Mouse (Mus musculus) forebrain, embryonic 10.5 days (tissue): ENCODE data around the gene Acsl1. TPM values are rescaled to one million over a fixed set of nuclear protein-coding genes. Genes with fewer than 3 reads are reported as not detected.
"Not testable (repeated sequence)": the region's sequence is repeated elsewhere in the genome, so short reads cannot be mapped to it uniquely, and the experiment has no call there.

ENCODE experiments used
- DNase-seq: peaks from one replicate; pipeline ENCODE4 v3.0.0-alpha.2; 2017; ENCODE audit warnings: low spot score; ENCODE audit errors: extremely low spot score
- H3K27ac ChIP-seq: fragments of 300-500 bp; sonication (generic); 2 replicates; pipeline ENCODE4 v1.5.1; 2016; ENCODE audit warnings: mild to moderate bottlenecking
- H3K27me3 ChIP-seq: fragments of 300-500 bp; sonication (generic); 2 replicates; pipeline ENCODE4 v1.6.1; 2016; ENCODE audit warnings: mild to moderate bottlenecking; ENCODE audit not compliant: poor library complexity, severe bottlenecking
- H3K36me3 ChIP-seq: fragments of 300-500 bp; sonication (generic); replicated peaks from 2 replicates; pipeline ENCODE4 v1.6.1; 2016; ENCODE audit warnings: mild to moderate bottlenecking, moderate library complexity
- H3K4me1 ChIP-seq: fragments of 300-500 bp; sonication (generic); 2 replicates; pipeline ENCODE4 v1.6.1; 2016
- H3K4me3 ChIP-seq: fragments of 300-500 bp; sonication (generic); 2 replicates; pipeline ENCODE4 v1.5.1; 2016; ENCODE audit warnings: mild to moderate bottlenecking, moderate library complexity
- H3K9me3 ChIP-seq: fragments of 300-500 bp; sonication (generic); 2 replicates; pipeline ENCODE4 v1.6.1; 2016; ENCODE audit warnings: mild to moderate bottlenecking, moderate library complexity
- WGBS: fragments of 180-500 bp; shearing (Covaris S2); methylation state at CpG from one replicate; pipeline ENCODE4 v1.1.7; 2016; 5-methylcytosine and 5-hydroxymethylcytosine counted together
- polyA plus RNA-seq: library from polyadenylated mRNA; unstranded; fragments of >200 nt; fragmentation: Nextera tagmentation; extraction: Ambion mirVana; gene quantifications from 2 replicates; pipeline ENCODE4 v1.2.1, GENCODE M21; 2016

The Acsl1 gene
- polyA plus RNA-seq, 1 experiment from 2014 or later, result 6.5 TPM

DNA sequence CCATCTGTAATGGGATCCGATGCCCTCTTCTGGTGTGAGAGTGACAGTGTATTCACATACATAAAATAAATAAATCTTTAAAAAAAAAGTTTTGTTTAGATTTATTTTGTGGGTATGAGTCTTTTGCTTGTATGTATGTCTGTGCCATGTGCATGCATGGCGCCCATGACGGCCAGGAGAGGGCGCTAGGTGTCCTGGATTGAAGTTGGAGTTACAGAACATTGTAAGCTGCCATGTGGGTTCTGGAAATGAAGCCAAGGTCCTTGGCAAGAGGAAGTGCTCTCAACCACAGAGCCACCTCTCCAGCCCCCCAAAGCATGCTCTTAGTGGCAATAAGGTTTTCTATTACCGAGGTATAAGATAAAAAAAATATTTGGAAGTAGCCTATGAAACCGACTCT, 88.6 kb downstream of the Acsl1 start:
- H3K36me3 ChIP-seq, result peaks cover 90% of the 10 kb centered on the region
- 79% methylated on average over 6 of the region's 6 CpGs for WGBS
- H3K27me3 ChIP-seq, result no peaks in the 10 kb centered on the region
- no peaks in the 10 kb centered on the region for H3K9me3 ChIP-seq
- no peak overlapping the region for H3K27ac ChIP-seq
- no peak overlapping the region for H3K4me3 ChIP-seq
- no peak for DNase-seq
- H3K4me1 ChIP-seq, result no peaks in the 10 kb centered on the region

DNA sequence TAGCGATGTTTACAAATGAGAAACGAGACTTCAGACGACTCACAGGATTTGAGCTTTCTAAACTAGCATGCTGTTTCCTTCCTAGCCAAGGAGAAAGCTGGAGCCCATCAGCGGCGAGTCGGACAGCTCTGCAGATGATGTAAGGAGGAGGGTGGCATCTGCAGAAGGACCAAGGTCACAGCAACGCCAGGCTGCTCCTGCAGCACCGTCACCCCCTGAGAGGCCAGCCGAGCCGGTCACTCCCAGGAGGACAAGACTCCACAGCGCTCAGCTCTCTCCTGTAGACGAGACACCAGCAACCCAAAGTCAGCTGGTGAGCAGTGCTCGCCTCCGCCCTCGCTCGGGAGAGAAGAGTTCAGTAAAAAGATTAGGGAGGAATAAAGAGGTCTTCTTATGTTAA, 91.5 kb downstream of the Acsl1 start:
- no peak overlapping the region for H3K4me3 ChIP-seq
- no peaks in the 10 kb centered on the region for H3K9me3 ChIP-seq
- no peak for DNase-seq
- no peaks in the 10 kb centered on the region for H3K27me3 ChIP-seq
- peaks cover 81% of the 10 kb centered on the region for H3K36me3 ChIP-seq
- no peaks in the 10 kb centered on the region for H3K4me1 ChIP-seq
- WGBS, result 95% methylated on average over 16 of the region's 16 CpGs
- H3K27ac ChIP-seq, result no peak overlapping the region

DNA sequence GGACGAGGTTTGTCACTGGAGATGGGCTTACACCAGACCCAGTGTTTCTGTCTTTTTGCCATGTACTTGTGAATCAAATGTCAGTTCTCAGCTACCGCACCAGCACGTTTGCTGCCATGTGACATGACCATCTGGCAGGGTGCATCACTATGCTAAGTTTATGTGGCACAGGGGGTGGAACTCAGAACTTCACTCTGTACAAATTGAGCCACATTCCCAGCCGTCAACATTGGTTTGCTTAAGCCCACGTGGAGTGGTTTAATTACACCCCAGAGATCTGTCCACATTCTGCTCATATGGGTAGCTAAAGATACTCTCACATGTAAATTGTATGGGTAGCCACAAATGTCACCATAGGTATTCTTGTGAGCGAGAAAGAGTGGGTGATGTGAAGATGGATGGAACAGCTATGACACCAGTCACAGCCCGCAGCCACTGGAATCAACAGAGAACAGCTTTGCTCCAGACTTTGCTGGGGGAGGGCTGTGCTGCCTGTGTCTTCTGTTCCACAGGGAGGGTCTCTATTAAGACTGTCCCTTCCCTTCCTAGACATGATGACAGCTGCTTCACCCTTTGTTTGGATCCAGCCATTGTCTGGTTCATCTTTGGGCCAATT, 96.2 kb downstream of the Acsl1 start:
- 90% methylated on average over 7 of the region's 7 CpGs for WGBS
- no peak for DNase-seq
- Histone ChIP-seq H3K9me3 (no peaks in the 10 kb centered on the region), H3K27me3 (no peaks in the 10 kb centered on the region), H3K36me3 (peaks cover 62% of the 10 kb centered on the region), H3K4me3 (no peak overlapping the region), H3K4me1 (no peaks in the 10 kb centered on the region), H3K27ac (no peak overlapping the region)

DNA sequence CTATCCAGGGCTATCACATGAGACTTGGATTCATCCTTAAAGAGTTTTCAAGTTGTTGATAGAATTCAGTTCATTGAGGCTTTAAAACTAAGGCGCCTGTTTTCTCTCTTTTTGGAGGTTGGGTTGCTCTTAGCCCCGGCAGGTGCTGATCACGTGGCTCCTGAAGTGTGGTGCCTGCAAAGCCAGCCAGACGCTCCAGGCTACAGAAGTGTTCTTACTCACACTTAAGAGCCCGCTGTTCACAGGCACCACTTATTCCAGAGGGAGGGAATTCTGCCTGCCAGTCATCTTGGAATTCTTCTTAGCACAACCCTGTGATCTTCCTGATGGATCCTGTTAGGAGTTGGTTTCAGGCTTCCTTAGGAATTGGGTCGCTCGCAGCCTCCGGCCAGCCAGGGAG, 97.1 kb downstream of the Acsl1 start:
- 91% methylated on average over 8 of the region's 8 CpGs for WGBS
- DNase-seq, result no peak
- H3K36me3 ChIP-seq, result peaks cover 61% of the 10 kb centered on the region
- H3K4me3 ChIP-seq, result no peak overlapping the region
- no peaks in the 10 kb centered on the region for H3K9me3 ChIP-seq
- no peaks in the 10 kb centered on the region for H3K4me1 ChIP-seq
- no peaks in the 10 kb centered on the region for H3K27me3 ChIP-seq
- H3K27ac ChIP-seq, result no peak overlapping the region

DNA sequence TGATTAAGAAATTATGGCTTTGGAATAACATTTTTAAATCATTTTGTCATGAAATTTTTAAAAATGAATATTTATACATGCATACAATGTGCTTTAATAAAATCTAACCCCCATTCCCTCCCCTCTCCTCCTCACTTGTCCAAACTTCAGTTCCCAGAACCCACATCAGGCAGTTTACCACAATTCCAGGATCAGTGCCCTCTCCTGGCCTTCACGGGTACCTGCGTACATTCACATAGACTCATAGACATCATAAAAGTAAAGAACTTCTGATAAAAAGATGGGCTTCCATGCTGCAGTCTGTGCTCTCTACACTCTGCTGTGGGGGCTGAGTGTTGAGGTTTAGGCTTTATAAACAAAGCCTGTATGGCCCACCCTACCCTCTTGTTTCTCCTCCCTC, 98.1 kb downstream of the Acsl1 start:
- Histone ChIP-seq H3K27me3 (no peaks in the 10 kb centered on the region), H3K4me3 (no peak overlapping the region), H3K27ac (no peak overlapping the region), H3K4me1 (no peaks in the 10 kb centered on the region), H3K9me3 (no peaks in the 10 kb centered on the region), H3K36me3 (peaks cover 61% of the 10 kb centered on the region)
- WGBS, result 86% methylated on average over 2 of the region's 2 CpGs
- no peak for DNase-seq

DNA sequence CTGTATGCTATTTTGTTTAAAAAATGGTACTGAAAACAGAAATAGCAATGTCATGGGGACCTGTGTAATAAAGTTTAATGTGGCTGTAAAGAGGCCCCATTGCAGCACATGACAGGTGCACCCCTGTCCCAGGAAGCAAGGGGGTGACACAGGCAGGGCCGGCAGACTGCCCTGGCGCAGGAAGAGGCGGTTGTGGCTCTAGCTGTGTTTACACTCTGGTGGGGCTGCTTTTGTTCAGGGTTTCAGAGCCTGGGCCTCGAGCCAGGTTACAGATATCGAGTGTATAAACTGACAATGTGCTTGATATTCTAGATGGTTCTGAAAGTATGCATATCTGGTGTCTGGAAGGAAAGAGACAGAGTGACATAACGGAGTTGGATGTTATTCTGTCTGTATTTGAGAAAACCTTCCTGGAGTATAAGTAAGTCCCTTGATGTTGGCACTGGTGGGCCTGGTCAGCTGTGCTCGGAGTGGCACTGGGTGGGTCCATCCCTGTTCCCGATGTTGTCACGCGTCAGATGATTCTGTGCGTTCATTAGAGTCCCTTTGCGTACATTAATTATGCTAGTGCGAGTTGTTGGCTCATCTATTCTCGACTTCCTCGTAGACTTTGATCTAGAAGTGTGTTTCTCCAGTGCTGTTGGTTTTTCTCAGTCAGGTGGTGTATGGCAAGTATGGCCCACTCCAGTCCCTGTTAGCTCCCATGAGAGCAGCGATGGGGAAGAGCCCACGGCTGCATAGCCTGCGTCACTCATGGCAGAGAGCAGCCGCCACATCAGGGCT, 99.0 kb downstream of the Acsl1 start:
- H3K36me3 ChIP-seq, result peaks cover 70% of the 10 kb centered on the region
- no peaks in the 10 kb centered on the region for H3K27me3 ChIP-seq
- no peaks in the 10 kb centered on the region for H3K4me1 ChIP-seq
- H3K4me3 ChIP-seq, result no peak overlapping the region
- 95% methylated on average over 19 of the region's 19 CpGs for WGBS
- no peaks in the 10 kb centered on the region for H3K9me3 ChIP-seq
- DNase-seq, result no peak
- no peak overlapping the region for H3K27ac ChIP-seq

DNA sequence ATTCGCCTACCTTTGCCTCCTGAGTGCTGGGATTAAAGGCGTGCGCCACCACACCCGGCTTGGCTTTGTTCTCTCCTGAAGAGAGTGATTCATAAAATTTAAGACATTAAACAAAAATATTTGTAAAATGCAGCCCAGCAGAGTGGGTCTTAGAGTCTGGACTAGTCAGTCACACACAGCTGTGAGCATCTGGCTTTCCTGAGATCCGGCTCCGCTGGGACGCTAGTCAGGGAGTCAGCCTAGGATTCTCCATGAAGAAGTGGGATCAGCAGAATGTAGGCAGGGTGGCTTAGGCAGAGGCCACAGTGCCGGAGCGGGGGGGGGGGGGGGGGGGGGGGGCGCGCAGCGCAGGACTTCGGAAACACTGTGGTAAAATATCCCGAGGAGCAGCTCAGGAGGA, 99.8 kb downstream of the Acsl1 start:
- Histone ChIP-seq H3K4me1 (no peaks in the 10 kb centered on the region), H3K4me3 (no peak overlapping the region), H3K36me3 (peaks cover 68% of the 10 kb centered on the region), H3K27me3 (no peaks in the 10 kb centered on the region), H3K27ac (no peak overlapping the region), H3K9me3 (no peaks in the 10 kb centered on the region)
- WGBS, result 92% methylated on average over 9 of the region's 14 CpGs
- DNase-seq, result no peak

DNA sequence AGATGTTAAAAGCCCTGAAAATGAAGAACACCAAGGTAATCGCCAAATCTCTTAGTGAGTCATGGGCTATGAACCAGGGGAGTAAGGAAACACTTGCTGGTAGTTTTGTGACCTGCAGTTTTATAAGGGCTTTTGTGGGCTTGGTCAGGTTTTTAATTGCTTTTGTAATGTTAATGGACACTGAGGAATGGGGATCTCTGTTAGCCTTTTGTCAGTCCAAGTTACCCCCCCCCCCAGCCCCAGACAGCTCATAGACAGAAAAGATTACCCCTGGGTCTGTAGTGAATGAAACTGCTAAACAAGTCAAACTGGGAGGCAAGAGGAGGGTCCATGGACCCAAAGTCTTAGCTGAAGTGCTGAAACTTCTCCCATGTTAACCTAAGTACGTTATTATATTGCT, 102.6 kb downstream of the Acsl1 start:
- Histone ChIP-seq H3K27ac (no peak overlapping the region), H3K36me3 (peaks cover 85% of the 10 kb centered on the region), H3K9me3 (no peaks in the 10 kb centered on the region), H3K4me1 (no peaks in the 10 kb centered on the region), H3K27me3 (no peaks in the 10 kb centered on the region), H3K4me3 (no peak overlapping the region)
- DNase-seq, result no peak
- 92% methylated on average over 2 of the region's 2 CpGs for WGBS

DNA sequence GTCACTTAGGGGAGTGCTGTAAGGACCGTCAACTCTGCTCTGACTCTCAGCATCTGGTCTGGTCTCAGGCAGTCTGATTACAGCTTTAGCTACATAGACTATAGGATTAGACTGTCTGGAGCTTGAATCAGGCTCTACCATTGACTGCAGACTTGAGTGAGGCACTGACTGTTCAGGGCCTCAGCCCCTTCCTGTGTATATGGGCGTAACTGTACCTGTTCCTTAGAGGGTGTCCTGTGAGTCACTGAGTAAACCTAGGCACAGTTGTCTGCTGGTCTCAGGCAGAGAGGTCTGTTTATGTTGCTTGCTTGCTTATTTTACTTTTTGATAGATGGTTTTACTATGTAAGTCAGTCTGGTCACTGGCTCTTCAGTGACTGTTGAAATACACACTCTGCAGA, 103.1 kb downstream of the Acsl1 start:
- H3K27ac ChIP-seq, result no peak overlapping the region
- no peaks in the 10 kb centered on the region for H3K4me1 ChIP-seq
- peaks cover 86% of the 10 kb centered on the region for H3K36me3 ChIP-seq
- H3K9me3 ChIP-seq, result no peaks in the 10 kb centered on the region
- WGBS, result 90% methylated on average over 2 of the region's 2 CpGs
- no peaks in the 10 kb centered on the region for H3K27me3 ChIP-seq
- H3K4me3 ChIP-seq, result no peak overlapping the region
- DNase-seq, result no peak

DNA sequence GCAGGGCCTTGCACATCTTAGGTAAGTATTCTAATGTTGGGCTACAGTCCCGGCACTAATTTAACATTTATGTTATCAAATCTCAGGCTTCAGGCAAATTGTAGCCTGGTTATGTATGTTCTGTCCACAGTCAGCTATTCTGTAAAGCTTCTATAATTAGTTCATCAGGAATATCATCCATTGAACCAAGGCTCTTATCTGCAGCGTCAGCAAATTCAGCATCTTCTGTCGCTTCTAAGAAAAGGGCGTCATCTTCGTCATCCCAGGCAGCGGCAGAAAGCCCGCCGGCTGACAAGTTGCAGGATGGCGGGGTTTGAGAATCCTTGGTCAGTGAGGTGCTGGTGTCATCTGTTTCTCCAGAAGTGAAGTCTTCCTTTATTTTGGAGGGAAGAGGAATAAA, 108.0 kb downstream of the Acsl1 start:
- 96% methylated on average over 9 of the region's 9 CpGs for WGBS
- Histone ChIP-seq H3K36me3 (peaks cover 85% of the 10 kb centered on the region), H3K4me3 (no peak overlapping the region), H3K27ac (no peak overlapping the region), H3K27me3 (no peaks in the 10 kb centered on the region), H3K9me3 (no peaks in the 10 kb centered on the region), H3K4me1 (no peaks in the 10 kb centered on the region)
- DNase-seq, result no peak

DNA sequence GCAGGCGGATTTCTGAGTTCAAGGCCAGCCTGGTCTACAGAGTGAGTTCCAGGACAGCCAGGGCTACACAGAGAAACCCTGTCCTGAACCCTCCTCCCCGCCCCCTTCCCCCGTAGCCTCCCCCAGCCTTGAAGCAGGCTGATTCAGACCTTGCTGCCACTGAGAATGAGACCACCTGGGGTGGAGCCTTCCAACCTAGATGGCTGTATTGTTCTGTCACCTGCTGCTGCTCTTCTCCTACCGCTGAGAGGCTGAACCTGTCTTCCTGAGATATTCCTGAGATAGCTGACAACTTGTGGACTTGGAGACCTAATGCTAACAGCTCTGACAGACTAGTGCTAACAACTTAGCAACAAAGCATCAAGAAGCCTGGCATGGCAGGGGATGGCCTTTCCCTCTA, 113.5 kb downstream of the Acsl1 start:
- H3K9me3 ChIP-seq, DNase-seq, H3K27me3 ChIP-seq, H3K4me1 ChIP-seq, H3K27ac ChIP-seq, H3K4me3 ChIP-seq: not testable (repeated sequence)
- 38% methylated on average over 4 of the region's 4 CpGs for WGBS
- H3K36me3 ChIP-seq, result peaks cover 41% of the 10 kb centered on the region

DNA sequence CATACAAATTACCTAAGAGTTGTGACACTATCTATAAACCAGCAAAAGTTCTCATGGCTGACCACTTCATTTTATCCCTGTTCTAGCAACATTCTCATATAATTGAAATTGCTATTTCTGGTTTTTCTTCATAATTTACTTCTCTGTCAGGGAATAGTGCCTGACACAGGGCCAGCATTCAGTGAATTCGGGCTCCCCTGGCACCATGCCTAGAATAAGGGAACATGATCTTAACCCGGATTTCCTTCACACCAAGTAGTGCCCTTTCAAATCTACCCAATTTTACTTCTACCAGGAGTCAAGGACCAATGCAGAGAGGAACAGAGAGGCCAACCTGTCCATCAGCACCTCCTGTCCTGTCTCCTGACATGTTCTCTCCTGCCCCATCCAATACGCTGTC, 114.7 kb downstream of the Acsl1 start:
- Histone ChIP-seq H3K27ac (no peak overlapping the region), H3K27me3 (no peaks in the 10 kb centered on the region), H3K36me3 (peaks cover 30% of the 10 kb centered on the region), H3K4me1 (no peaks in the 10 kb centered on the region), H3K4me3 (no peak overlapping the region), H3K9me3 (no peaks in the 10 kb centered on the region)
- DNase-seq, result no peak
- 93% methylated on average over 3 of the region's 3 CpGs for WGBS
